8 mouse cellular contexts compared by ENCODE assay signal in the genomic region with DNA sequence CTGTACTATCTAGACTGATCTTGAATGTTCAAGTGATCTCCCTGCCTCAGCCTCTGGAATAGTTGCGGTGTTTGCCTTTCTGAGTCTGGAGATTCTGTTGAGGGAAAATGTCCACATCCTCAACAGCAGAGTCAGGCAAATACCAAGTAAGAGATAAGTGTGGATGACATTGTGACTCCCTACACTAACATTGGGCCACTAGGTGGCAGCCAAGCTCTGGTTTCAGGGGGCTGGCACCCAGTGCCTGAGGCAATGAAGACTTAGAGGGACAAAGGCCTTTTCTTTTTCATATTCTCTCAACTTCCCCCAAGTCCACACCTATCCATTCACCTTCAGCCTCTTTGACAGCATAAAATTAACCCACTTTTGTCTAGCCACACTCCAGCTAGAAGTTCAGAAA. TPM values are rescaled to one million over a fixed set of nuclear protein-coding genes. Genes with fewer than 3 reads are reported as not detected.
DNase-seq lines count a peak whose midpoint lies in the region; ATAC-seq and TF ChIP-seq lines count a peak whose summit lies in the region.

No protein-coding gene starts in this region.

- H3K4me2 ChIP-seq in hindbrain, embryonic 13.5 days: no peak overlapping the region

- H3K27me3 ChIP-seq in Patski: no peaks in the 10 kb centered on the region
- H3K27me3 ChIP-seq in hindbrain, embryonic 13.5 days: no peaks in the 10 kb centered on the region

- POLR2A ChIA-PET in Patski (lab: Charles Lee): interaction anchor here (1.9 kb wide), 1 partner anchor 37 kb away, joined by 5 read pairs; no protein-coding TSS in a partner anchor

- peak; percentile 25 for DNase-seq in Patski (ENCODE audit: low read depth, low spot score)
- peak; percentile 93 for DNase-seq in cerebellum, adult 8-10 months
- peak; percentile 56 to 93 for DNase-seq in frontal cortex, adult 2 months (ENCODE audit: extremely low spot score in 1 of 2, low spot score in 1 of 2)
- peak; percentile 79 to 89 for DNase-seq in layer of hippocampus, postnatal 14 days (ENCODE audit: low spot score in 2 of 2)
- DNase-seq in lung, postnatal 36 days: peak; percentile 91
- DNase-seq in right cerebral cortex, adult 2 months (ENCODE audit: low spot score in 2 of 2): peak; percentile 84 to 88
- peak; percentile 59 for DNase-seq in urinary bladder, adult 2 months (ENCODE audit: low spot score)

- no peaks in the 10 kb centered on the region for H3K9me3 ChIP-seq in hindbrain, embryonic 13.5 days

- H3K4me3 ChIP-seq in hindbrain, embryonic 13.5 days: no peak overlapping the region

- H3K4me1 ChIP-seq in hindbrain, embryonic 13.5 days (replicated peaks): no peaks in the 10 kb centered on the region

- no peak overlapping the region for H3K27ac ChIP-seq in hindbrain, embryonic 13.5 days

- H3K9ac ChIP-seq in hindbrain, embryonic 13.5 days: no peak overlapping the region

- peak; percentile 89 for TF ChIP-seq CTCF in Patski (IDR thresholded peaks at IDR 0.05)

- no peaks in the 10 kb centered on the region for H3K36me3 ChIP-seq in hindbrain, embryonic 13.5 days

- in situ Hi-C loops in Patski (cut with MboI; ENCODE audit: low pct_unique_long_range_greater_than_20kb): loop anchor here (10.0 kb wide), 1 partner anchor 132 kb away; no protein-coding TSS in a partner anchor

- ATAC-seq in Patski: no peak
- peak; percentile 63 for ATAC-seq in hindbrain, embryonic 13.5 days (ENCODE audit: low FRiP score)

- CTCF ChIA-PET in Patski (lab: Charles Lee): interaction anchor here (0.7 to 6.6 kb wide), 4 partner anchors 11 to 342 kb away, joined by 3 to 154 read pairs (median 4); a partner anchor contains a TSS

- 21% methylated on average over 1 of the region's 1 CpGs for WGBS in hindbrain, embryonic 13.5 days

RNA-seq across cellular contexts. Expression of a gene that starts 15.6 kb away (rescaled TPM):
- 0.37 TPM for polyA plus RNA-seq in Patski (2021)
- polyA plus RNA-seq in frontal cortex, adult 2 months (2012; rRNA removed): 3.1 TPM in 2 replicates
- polyA plus RNA-seq in hindbrain, embryonic 13.5 days (2015; fragmentation: Nextera tagmentation; extraction: Ambion mirVana): 0.61 and 0.62 TPM in 2 replicates
- total RNA-seq in layer of hippocampus, postnatal 14 days (2021): 10 to 100 TPM in 1 of 2 experiments, 1 to 10 TPM in 1; 7.1 to 13.0 TPM
- 0.66 and 0.74 TPM in 2 replicates for polyA plus RNA-seq in urinary bladder, adult 2 months (2012; rRNA removed)

RNA-seq across cellular contexts. Expression of a gene that starts 20.3 kb away (rescaled TPM):
- 44.8 TPM for polyA plus RNA-seq in Patski (2021)
- polyA plus RNA-seq in frontal cortex, adult 2 months (2012; rRNA removed): 29.5 and 31.6 TPM in 2 replicates
- 42.9 and 43.7 TPM in 2 replicates for polyA plus RNA-seq in hindbrain, embryonic 13.5 days (2015; fragmentation: Nextera tagmentation; extraction: Ambion mirVana)
- 10 to 100 TPM; 22.9 to 24.9 TPM for total RNA-seq in layer of hippocampus, postnatal 14 days (2021)
- 27.0 and 28.2 TPM in 2 replicates for polyA plus RNA-seq in urinary bladder, adult 2 months (2012; rRNA removed)

RNA-seq across cellular contexts. Expression of a gene that starts 32.1 kb away (rescaled TPM):
- polyA plus RNA-seq in Patski (2021): 9.6 TPM
- polyA plus RNA-seq in frontal cortex, adult 2 months (2012; rRNA removed): 147 and 157 TPM in 2 replicates
- 3.3 and 4.1 TPM in 2 replicates for polyA plus RNA-seq in hindbrain, embryonic 13.5 days (2015; fragmentation: Nextera tagmentation; extraction: Ambion mirVana)
- total RNA-seq in layer of hippocampus, postnatal 14 days (2021): 10 to 100 TPM; 66.1 to 72.1 TPM
- 0.70 and 1.5 TPM in 2 replicates for polyA plus RNA-seq in urinary bladder, adult 2 months (2012; rRNA removed)

RNA-seq across cellular contexts. Expression of a gene that starts 42.0 kb away (rescaled TPM):
- polyA plus RNA-seq in Patski (2021): 65.1 TPM
- polyA plus RNA-seq in frontal cortex, adult 2 months (2012; rRNA removed): 344 and 400 TPM in 2 replicates
- 55.8 and 58.4 TPM in 2 replicates for polyA plus RNA-seq in hindbrain, embryonic 13.5 days (2015; fragmentation: Nextera tagmentation; extraction: Ambion mirVana)
- total RNA-seq in layer of hippocampus, postnatal 14 days (2021): 100 to 1,000 TPM; 229 to 234 TPM
- 321 and 348 TPM in 2 replicates for polyA plus RNA-seq in urinary bladder, adult 2 months (2012; rRNA removed)

Comparison
In these comparisons a context has a peak if more than half of its experiments do, and no peak if none do; other contexts are left out.
1. DNase-seq: peak in every context shown above with its lines; median percentile 93 in cerebellum, adult 8-10 months; 91 in lung, postnatal 36 days; 86 in right cerebral cortex, adult 2 months; 84 in layer of hippocampus, postnatal 14 days; 74 in frontal cortex, adult 2 months; 59 in urinary bladder, adult 2 months; 25 in Patski.
2. RNA of a gene that starts 32.1 kb away (polyA plus RNA-seq): 147 to 157 TPM in frontal cortex, adult 2 months; 9.6 TPM in Patski (single experiment), 3.3 to 4.1 TPM in hindbrain, embryonic 13.5 days and 0.70 to 1.5 TPM in urinary bladder, adult 2 months; every median in the first group is over 10 times any median in the second.